Mouse (Mus musculus) C2C12 (cell line): ENCODE results near the gene Slc26a10.

ENCODE experiments used
- CTCF ChIP-seq: IDR thresholded peaks from one replicate; pipeline ENCODE4 v1.5.1; 2011; ENCODE audit not compliant: control insufficient read depth, insufficient read depth, insufficient read length
- MAX ChIP-seq: IDR thresholded peaks from one replicate; pipeline ENCODE4 v1.6.1; 2011; ENCODE audit warnings: mild to moderate bottlenecking, control low read depth
- USF1 ChIP-seq: IDR thresholded peaks from one replicate; pipeline ENCODE4 v1.6.1; 2011; ENCODE audit warnings: low read depth, mild to moderate bottlenecking, control low read depth, moderate library complexity

GRCm38 (mm10) chr10:127196392-127196791 is 15.9 kb upstream of the Slc26a10 start:
- TF ChIP-seq CTCF (no peak), MAX (no peak), USF1 (no peak)
